Comparison of ENCODE assay signal across 24 mouse cellular contexts in genomic region chr3:113169000-113169399, GRCm38 (mm10).
DNase-seq lines count a peak whose midpoint lies in the region; ATAC-seq and TF ChIP-seq lines count a peak whose summit lies in the region.
"Had no signal": no experiment of that assay in that cellular context is flagged by ENCODE, and none has a peak within 500 bp of the region (broad histone marks: within the 10 kb centered on the region; RNA-seq: fewer than 3 reads in every experiment).

No protein-coding gene starts in this region.

- no peak overlapping the region for H3K9ac ChIP-seq in liver, postnatal 0 days (replicated peaks)
- H3K9ac ChIP-seq in liver, embryonic 11.5 days (ENCODE audit: low read depth, low read length), result no peak overlapping the region
- H3K9ac ChIP-seq: heart, embryonic 15.5 days; hindbrain, embryonic 15.5 days; intestine, embryonic 15.5 days; limb, embryonic 15.5 days had no signal

- H3K4me3 ChIP-seq in liver, postnatal 0 days (ENCODE audit: low read depth, low read length), result no peak overlapping the region
- no peak overlapping the region for H3K4me3 ChIP-seq in liver, embryonic 11.5 days (ENCODE audit: low read depth, low read length)
- H3K4me3 ChIP-seq: heart, embryonic 15.5 days; hindbrain, embryonic 15.5 days; intestine, embryonic 15.5 days; limb, embryonic 15.5 days; midbrain, embryonic 10.5 days had no signal

- DNase-seq in embryo, embryonic 11 days, result peak; percentile 2
- no peak for DNase-seq in embryo, embryonic 9.5 days (ENCODE audit: extremely low spot score)
- DNase-seq in frontal cortex, postnatal 14 days (ENCODE audit: low spot score in 2 of 2), result no peak
- DNase-seq in liver, postnatal 0 days, result no peak
- no peak for DNase-seq in liver, embryonic 11.5 days (ENCODE audit: low spot score)
- no peak for DNase-seq in right cerebral cortex, postnatal 10 days (ENCODE audit: low spot score in 2 of 2)
- DNase-seq: adrenal gland, postnatal 14 days; cerebellum, adult 9-10 months; heart, postnatal 4 days; kidney, adult 8-10 months; kidney, postnatal 10 days; layer of hippocampus, postnatal 36 days; left cerebral cortex, postnatal 4 days; lung, adult 18-20 months; lung, postnatal 10 days; right cerebral cortex, postnatal 14 days; spleen, adult 18-20 months; thymus, postnatal 25 days had no signal

- H3K27me3 ChIP-seq in liver, postnatal 0 days (ENCODE audit: insufficient read depth, low read length), result no peaks in the 10 kb centered on the region
- no peaks in the 10 kb centered on the region for H3K27me3 ChIP-seq in liver, embryonic 11.5 days (replicated peaks; ENCODE audit: control insufficient read depth, insufficient read depth, low read length)
- H3K27me3 ChIP-seq: heart, embryonic 15.5 days; hindbrain, embryonic 15.5 days; intestine, embryonic 15.5 days; limb, embryonic 15.5 days had no signal

- no peaks in the 10 kb centered on the region for H3K36me3 ChIP-seq in liver, postnatal 0 days (replicated peaks; ENCODE audit: insufficient read depth, low read length)
- no peaks in the 10 kb centered on the region for H3K36me3 ChIP-seq in liver, embryonic 11.5 days (ENCODE audit: control insufficient read depth, insufficient read depth, low read length)
- H3K36me3 ChIP-seq: heart, embryonic 15.5 days; hindbrain, embryonic 15.5 days; intestine, embryonic 15.5 days; limb, embryonic 15.5 days; midbrain, embryonic 10.5 days had no signal

- H3K9me3 ChIP-seq in liver, postnatal 0 days (ENCODE audit: low read length), result no peaks in the 10 kb centered on the region
- no peaks in the 10 kb centered on the region for H3K9me3 ChIP-seq in liver, embryonic 11.5 days (ENCODE audit: control insufficient read depth, low read length)
- H3K9me3 ChIP-seq: heart, embryonic 15.5 days; hindbrain, embryonic 15.5 days; intestine, embryonic 15.5 days; limb, embryonic 15.5 days; midbrain, embryonic 10.5 days had no signal

- ATAC-seq in frontal cortex, adult (ENCODE audit: low TSS enrichment), result peak; percentile 55; the same call in 1 of the 2 replicates
- no peak for ATAC-seq in liver, postnatal 0 days
- no peak for ATAC-seq in liver, embryonic 11.5 days (replicated peaks; ENCODE audit: low FRiP score)
- ATAC-seq: intestine, embryonic 15.5 days had no signal

- H3K4me1 ChIP-seq in liver, postnatal 0 days (ENCODE audit: insufficient read depth), result no peaks in the 10 kb centered on the region
- H3K4me1 ChIP-seq in liver, embryonic 11.5 days (replicated peaks; ENCODE audit: control insufficient read depth, insufficient read depth, low read length), result no peaks in the 10 kb centered on the region
- H3K4me1 ChIP-seq: heart, embryonic 15.5 days; hindbrain, embryonic 15.5 days; intestine, embryonic 15.5 days; limb, embryonic 15.5 days; midbrain, embryonic 10.5 days had no signal

- H3K27ac ChIP-seq in liver, postnatal 0 days (ENCODE audit: low read depth), result no peak overlapping the region
- H3K27ac ChIP-seq in liver, embryonic 11.5 days (ENCODE audit: low read depth, low read length), result no peak overlapping the region
- H3K27ac ChIP-seq: heart, embryonic 15.5 days; hindbrain, embryonic 15.5 days; intestine, embryonic 15.5 days; limb, embryonic 15.5 days; midbrain, embryonic 10.5 days had no signal

- 65% methylated on average over 3 of the region's 3 CpGs for WGBS in liver, postnatal 0 days (ENCODE audit: insufficient replicate concordance)
- 70% methylated on average over 3 of the region's 3 CpGs for WGBS in liver, embryonic 11.5 days

- H3K4me2 ChIP-seq in liver, postnatal 0 days (ENCODE audit: low read depth, low read length), result no peak overlapping the region
- no peak overlapping the region for H3K4me2 ChIP-seq in liver, embryonic 11.5 days
- H3K4me2 ChIP-seq: heart, embryonic 15.5 days; hindbrain, embryonic 15.5 days; intestine, embryonic 15.5 days; limb, embryonic 15.5 days had no signal

- TF ChIP-seq EP300 in liver, postnatal 0 days (IDR thresholded peaks at IDR 0.05; ENCODE audit: low read depth), result no peak

- TF ChIP-seq CTCF in liver, postnatal 0 days (IDR thresholded peaks at IDR 0.05; ENCODE audit: low read depth), result peak; percentile 33; the same call in 1 of the 2 replicates
